Mouse (Mus musculus) heart, embryonic 14.5 days (tissue): Measurements from ENCODE around the gene Odf4. TPM values are rescaled to one million over a fixed set of nuclear protein-coding genes. Genes with fewer than 3 reads are reported as not detected.
A peak's percentile ranks its signal among the peaks of the same experiment; 100 is the strongest.
"Not testable (repeated sequence)": the region's sequence is repeated elsewhere in the genome, so short reads cannot be mapped to it uniquely, and the experiment has no call there.

Experiments
- ATAC-seq: fragments of 200-750 bp; cut with Nextera tagmentation; 2 replicates; pipeline ENCODE4 v1.8.0; 2017; ENCODE audit warnings: low read depth, moderate TSS enrichment; ENCODE audit not compliant: insufficient number of reproducible peaks, insufficient read depth, low FRiP score
- H3K27ac ChIP-seq, 2 experiments: fragments of 200-500 bp in 1 of 2; fragments of 300-500 bp in 1 of 2; sonication (generic) in 1 of 2; replicated peaks in 1 of 2; 2 replicates each; pipeline ENCODE4 v1.5.1; 2012 to 2014; ENCODE audit warnings: low read depth in 2 of 2, low read length in 2 of 2, control low read depth in 1 of 2, mild to moderate bottlenecking in 1 of 2, mixed read lengths in 1 of 2; ENCODE audit not compliant: control insufficient read depth in 1 of 2, insufficient read depth in 1 of 2
- H3K27me3 ChIP-seq: fragments of 300-500 bp; sonication (generic); 2 replicates; pipeline ENCODE4 v1.6.1; 2014; ENCODE audit warnings: mild to moderate bottlenecking, low read length, control low read depth; ENCODE audit not compliant: control insufficient read depth, insufficient read depth
- H3K36me3 ChIP-seq: fragments of 300-500 bp; sonication (generic); 2 replicates; pipeline ENCODE4 v1.6.1; 2014; ENCODE audit warnings: mild to moderate bottlenecking, control low read depth, low read length, mixed read lengths; ENCODE audit not compliant: control insufficient read depth, insufficient read depth
- H3K4me1 ChIP-seq, 2 experiments: fragments of 200-500 bp in 1 of 2; fragments of 300-500 bp in 1 of 2; sonication (generic) in 1 of 2; 2 replicates each; pipeline ENCODE4 v1.6.1; 2012 to 2014; ENCODE audit warnings: low read length in 2 of 2, control low read depth in 1 of 2, mixed read lengths in 1 of 2; ENCODE audit not compliant: control insufficient read depth in 2 of 2, insufficient read depth in 2 of 2
- H3K4me2 ChIP-seq: fragments of 300-500 bp; sonication (generic); 2 replicates; pipeline ENCODE4 v1.6.1; 2014; ENCODE audit warnings: mild to moderate bottlenecking, low read length
- H3K4me3 ChIP-seq, 2 experiments: fragments of 200-500 bp in 1 of 2; fragments of 300-500 bp in 1 of 2; sonication (generic) in 1 of 2; 2 replicates each; pipeline ENCODE4 v1.5.1; 2012 to 2014; ENCODE audit warnings: low read length in 2 of 2, mild to moderate bottlenecking in 2 of 2, control low read depth in 1 of 2, low read depth in 1 of 2, moderate library complexity in 1 of 2; ENCODE audit not compliant: control insufficient read depth in 1 of 2, insufficient read depth in 1 of 2
- H3K9ac ChIP-seq: fragments of 300-500 bp; sonication (generic); 2 replicates; pipeline ENCODE4 v1.6.1; 2014; ENCODE audit warnings: mild to moderate bottlenecking, low read length
- H3K9me3 ChIP-seq: fragments of 300-500 bp; sonication (generic); 2 replicates; pipeline ENCODE4 v1.6.1; 2016; ENCODE audit warnings: low read length, control low read depth; ENCODE audit not compliant: control insufficient read depth
- WGBS: fragments of 180-500 bp; shearing (Covaris S2); extraction: QIAGEN DNeasy Blood & Tissue Kit; methylation state at CpG from one replicate; pipeline ENCODE4 v1.1.7; 2014; 5-methylcytosine and 5-hydroxymethylcytosine counted together
- polyA plus RNA-seq: library from polyadenylated mRNA; unstranded; fragments of >200 nt; fragmentation: Nextera tagmentation; extraction: Ambion mirVana; gene quantifications from 2 replicates; pipeline ENCODE4 v1.2.1, GENCODE M21; 2014

Gene Odf4
- polyA plus RNA-seq, 1 experiment from 2014 or later = not detected

- 1% methylated on average over 50 of the region's 50 CpGs for WGBS
- Histone ChIP-seq H3K4me1 (peaks cover 24 to 32% of the 10 kb centered on the region in 2 experiments), H3K27ac (no peak within 1 kb of the TSS), H3K9me3 (no peaks in the 10 kb centered on the region), H3K27me3 (no peaks in the 10 kb centered on the region), H3K36me3 (no peaks in the 10 kb centered on the region), H3K4me3 (peak within 1 kb of the TSS; percentile 56 to 61), H3K9ac (peak within 1 kb of the TSS; percentile 70), H3K4me2 (peak within 1 kb of the TSS; percentile 90)
- peak; percentile 86 for ATAC-seq
Observed at GRCm38 (mm10) chr11:68967337-68968282, 40.7 kb upstream of the Odf4 start, which contains the start of gene Slc25a35. Slc25a35 (plus strand) TSS chr11:68968131.

GRCm38 (mm10) chr11:68966554-68966953 is 39.7 kb upstream of the Odf4 start:
- ATAC-seq = no peak
- Histone ChIP-seq H3K4me3 (no peak overlapping the region), H3K4me1 (peaks cover 17 to 26% of the 10 kb centered on the region in 2 experiments), H3K27ac (no peak overlapping the region), H3K9me3 (no peaks in the 10 kb centered on the region), H3K36me3 (no peaks in the 10 kb centered on the region), H3K4me2 (0 out of 2 replicates have a peak overlapping the region, but pooled peaks have one; percentile 90), H3K27me3 (no peaks in the 10 kb centered on the region), H3K9ac (0 out of 2 replicates have a peak overlapping the region, but pooled peaks have one; percentile 70)
- 24% methylated on average over 1 of the region's 1 CpGs for WGBS

- no peaks in the 10 kb centered on the region for H3K27me3 ChIP-seq
- no peak for ATAC-seq
- H3K9me3 ChIP-seq = no peaks in the 10 kb centered on the region
- no peaks in the 10 kb centered on the region for H3K36me3 ChIP-seq
- no peak overlapping the region for H3K27ac ChIP-seq
- H3K9ac ChIP-seq = no peak overlapping the region
- H3K4me2 ChIP-seq = no peak overlapping the region
- 29% methylated on average over 3 of the region's 3 CpGs for WGBS
- H3K4me3 ChIP-seq = no peak overlapping the region
- peaks cover 10 to 19% of the 10 kb centered on the region in 2 experiments for H3K4me1 ChIP-seq
Observed at GRCm38 (mm10) chr11:68965845-68966244, 39.0 kb upstream of the Odf4 start.

- ATAC-seq = no peak
- no peak overlapping the region for H3K4me2 ChIP-seq
- peaks cover 6 to 11% of the 10 kb centered on the region in 2 experiments; a peak in 3 of 4 replicates for H3K4me1 ChIP-seq
- H3K4me3 ChIP-seq = no peak overlapping the region
- H3K36me3 ChIP-seq = no peaks in the 10 kb centered on the region
- H3K27me3 ChIP-seq = no peaks in the 10 kb centered on the region
- H3K9me3 ChIP-seq = no peaks in the 10 kb centered on the region
- H3K9ac ChIP-seq = no peak overlapping the region
- H3K27ac ChIP-seq = no peak overlapping the region
Observed at GRCm38 (mm10) chr11:68965050-68965449, 38.2 kb upstream of the Odf4 start.

GRCm38 (mm10) chr11:68963405-68963804 is 36.5 kb upstream of the Odf4 start:
- 53% methylated on average over 2 of the region's 2 CpGs for WGBS
- Histone ChIP-seq H3K27me3 (no peaks in the 10 kb centered on the region), H3K27ac (no peak overlapping the region), H3K4me1 (peaks cover 4 to 9% of the 10 kb centered on the region in 2 experiments; a peak in 3 of 4 replicates), H3K9me3 (no peaks in the 10 kb centered on the region), H3K4me2 (no peak overlapping the region), H3K9ac (no peak overlapping the region), H3K36me3 (no peaks in the 10 kb centered on the region), H3K4me3 (no peak overlapping the region)
- ATAC-seq = no peak

GRCm38 (mm10) chr11:68962159-68962558 is 35.3 kb upstream of the Odf4 start:
- H3K9me3 ChIP-seq, H3K4me2 ChIP-seq, H3K27ac ChIP-seq, H3K36me3 ChIP-seq, H3K9ac ChIP-seq, H3K4me3 ChIP-seq, ATAC-seq, H3K4me1 ChIP-seq, H3K27me3 ChIP-seq: not testable (repeated sequence)
- WGBS = 20% methylated on average over 11 of the region's 11 CpGs

- no peak for ATAC-seq
- no peak overlapping the region for H3K4me2 ChIP-seq
- no peak overlapping the region for H3K9ac ChIP-seq
- H3K36me3 ChIP-seq = no peaks in the 10 kb centered on the region
- no peak overlapping the region for H3K27ac ChIP-seq
- H3K9me3 ChIP-seq = no peaks in the 10 kb centered on the region
- H3K27me3 ChIP-seq = 0 out of 2 replicates have a peak, but pooled peaks cover 4% of the 10 kb centered on the region
- no peaks in the 10 kb centered on the region; a peak in 2 of 4 replicates for H3K4me1 ChIP-seq
- WGBS = 60% methylated on average over 3 of the region's 3 CpGs
- H3K4me3 ChIP-seq = no peak overlapping the region
Observed at GRCm38 (mm10) chr11:68961596-68961995, 34.7 kb upstream of the Odf4 start.
